Mouse (Mus musculus) hindbrain, embryonic 16.5 days (tissue): ENCODE results near the gene Vmn1r125. TPM values are rescaled to one million over a fixed set of nuclear protein-coding genes. Genes with fewer than 3 reads are reported as not detected.
"Not testable (repeated sequence)": the region's sequence is repeated elsewhere in the genome, so short reads cannot be mapped to it uniquely, and the experiment has no call there.

ENCODE experiments used
- ATAC-seq: fragments of 200-750 bp; cut with Nextera tagmentation; 2 replicates; pipeline ENCODE4 v1.8.0; 2017; ENCODE audit warnings: moderate TSS enrichment, moderate library complexity
- H3K27ac ChIP-seq: fragments of 300-500 bp; sonication (generic); 2 replicates; pipeline ENCODE4 v1.5.1; 2014; ENCODE audit warnings: low read depth, mild to moderate bottlenecking, control low read depth, low read length, moderate library complexity
- H3K27me3 ChIP-seq: fragments of 300-500 bp; sonication (generic); replicated peaks from 2 replicates; pipeline ENCODE4 v1.6.1; 2014; ENCODE audit warnings: low read length; ENCODE audit not compliant: control insufficient read depth, insufficient read depth
- H3K36me3 ChIP-seq: fragments of 300-500 bp; sonication (generic); 2 replicates; pipeline ENCODE4 v1.6.1; 2014; ENCODE audit warnings: mild to moderate bottlenecking, low read length, moderate library complexity, mixed read lengths; ENCODE audit not compliant: control insufficient read depth, insufficient read depth
- H3K4me1 ChIP-seq: fragments of 300-500 bp; sonication (generic); 2 replicates; pipeline ENCODE4 v1.6.1; 2014; ENCODE audit warnings: low read depth, low read length; ENCODE audit not compliant: control insufficient read depth, insufficient read depth
- H3K4me2 ChIP-seq: fragments of 300-500 bp; sonication (generic); 2 replicates; pipeline ENCODE4 v1.6.1; 2014; ENCODE audit warnings: mild to moderate bottlenecking, low read length, control low read depth, moderate library complexity
- H3K4me3 ChIP-seq: fragments of 300-500 bp; sonication (generic); 2 replicates; pipeline ENCODE4 v1.5.1; 2014; ENCODE audit warnings: mild to moderate bottlenecking, low read length, control low read depth, moderate library complexity
- H3K9ac ChIP-seq: fragments of 300-500 bp; sonication (generic); 2 replicates; pipeline ENCODE4 v1.6.1; 2014; ENCODE audit warnings: low read depth, mild to moderate bottlenecking, control low read depth, low read length, moderate library complexity
- H3K9me3 ChIP-seq: fragments of 300-500 bp; sonication (generic); 2 replicates; pipeline ENCODE4 v1.6.1; 2014; ENCODE audit warnings: mild to moderate bottlenecking, low read length, moderate library complexity; ENCODE audit not compliant: control insufficient read depth
- WGBS: fragments of 180-500 bp; shearing (Covaris S2); extraction: QIAGEN DNeasy Blood & Tissue Kit; methylation state at CpG from one replicate; pipeline ENCODE4 v1.1.7; 2014; 5-methylcytosine and 5-hydroxymethylcytosine counted together
- polyA plus RNA-seq: library from polyadenylated mRNA; unstranded; fragments of >200 nt; fragmentation: Nextera tagmentation; extraction: Ambion mirVana; gene quantifications from 2 replicates; pipeline ENCODE4 v1.2.1, GENCODE M21; 2015

Vmn1r125 gene
- not detected in 2 replicates for polyA plus RNA-seq

DNA sequence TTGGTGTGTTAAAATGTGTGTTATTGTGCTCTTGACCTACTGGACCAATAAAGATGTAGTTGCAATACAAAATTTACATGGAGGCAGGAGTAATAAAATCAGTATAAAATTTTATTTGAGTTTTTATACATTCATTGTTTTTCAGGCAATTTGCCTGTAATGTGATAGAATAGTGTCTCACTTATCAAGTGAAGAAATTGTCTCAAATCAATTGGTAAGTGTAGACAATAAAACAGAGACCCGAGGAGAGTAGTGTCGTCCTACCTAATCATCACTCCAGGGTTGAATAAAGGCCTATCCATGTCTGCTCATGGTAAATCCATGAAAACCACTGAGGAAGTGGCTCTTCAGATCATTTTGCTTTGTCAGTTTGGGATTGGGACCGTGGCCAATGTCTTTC is at the start of gene Vmn1r125:
Gene Vmn1r125, plus strand, starts transcription at position 301 of the 400 bp plus-strand sequence.
- WGBS = 66% methylated on average over 3 of the region's 3 CpGs
- H3K27ac ChIP-seq, H3K9ac ChIP-seq, H3K27me3 ChIP-seq, H3K4me3 ChIP-seq, H3K4me2 ChIP-seq, H3K36me3 ChIP-seq, H3K4me1 ChIP-seq, H3K9me3 ChIP-seq, ATAC-seq: not testable (repeated sequence)

- not testable (repeated sequence) for ATAC-seq
These were observed 11.5 kb upstream of the Vmn1r125 start, which contains the start of gene Vmn1r124 for GRCm38 (mm10) chr7:21260517-21260916. Gene Vmn1r124, minus strand, starts transcription at chr7:21260617.

GRCm38 (mm10) chr7:21301367-21301766 is 29.4 kb downstream of the Vmn1r125 start, which contains the start of gene Vmn1r126:
Gene Vmn1r126, minus strand, starts transcription at chr7:21301467.
- not testable (repeated sequence) for ATAC-seq, H3K4me3 ChIP-seq, H3K4me2 ChIP-seq, H3K27ac ChIP-seq, H3K9me3 ChIP-seq, H3K27me3 ChIP-seq, H3K9ac ChIP-seq, H3K4me1 ChIP-seq, H3K36me3 ChIP-seq
- no CpG with 5 or more reads among the region's 5 CpGs for WGBS

More at GRCm38 (mm10) chr7:21260517-21260916, 11.5 kb upstream of the Vmn1r125 start, which contains the start of gene Vmn1r124:
- not testable (repeated sequence) for H3K9me3 ChIP-seq, H3K4me1 ChIP-seq, H3K27me3 ChIP-seq, H3K9ac ChIP-seq, H3K4me2 ChIP-seq, H3K27ac ChIP-seq, H3K36me3 ChIP-seq, H3K4me3 ChIP-seq
- WGBS = 76% methylated on average over 4 of the region's 4 CpGs

DNA sequence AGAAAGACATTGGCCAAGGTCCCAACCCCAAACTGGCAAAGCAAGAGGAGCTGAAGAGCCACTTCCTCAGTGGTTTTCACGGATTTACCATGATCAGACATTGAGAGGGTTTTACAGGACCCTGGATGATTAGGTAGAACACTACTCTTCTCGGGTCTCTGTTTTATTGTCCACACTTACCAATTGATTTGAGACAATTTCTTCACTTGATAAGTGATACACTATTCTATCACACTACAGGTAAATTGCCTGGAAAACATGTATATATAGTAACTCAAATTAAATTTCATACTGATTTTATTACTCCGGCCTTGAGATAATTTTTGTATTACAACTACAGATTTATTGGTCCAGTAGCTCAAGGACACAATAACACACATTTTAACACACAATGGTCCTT is 47.8 kb downstream of the Vmn1r125 start, which contains the start of gene Vmn1r127:
Gene Vmn1r127, minus strand, starts transcription at position 101 of the 400 bp plus-strand sequence.
- H3K9me3 ChIP-seq, H3K27ac ChIP-seq, H3K4me1 ChIP-seq, H3K9ac ChIP-seq, H3K4me3 ChIP-seq, H3K4me2 ChIP-seq, H3K27me3 ChIP-seq, H3K36me3 ChIP-seq, ATAC-seq: not testable (repeated sequence)
- no CpG with 5 or more reads among the region's 3 CpGs for WGBS

Other genes starting within 250 kb of the Vmn1r125 start
- gene Vmn1r120, start 218.4 kb upstream of the Vmn1r125 start, polyA plus RNA-seq = not detected in 2 replicates
- not detected in 2 replicates for gene Vmn1r121, start 173.7 kb upstream of the Vmn1r125 start, polyA plus RNA-seq
- not detected in 2 replicates for gene Vmn1r122, start 138.1 kb upstream of the Vmn1r125 start, polyA plus RNA-seq
- not detected in 2 replicates for gene Vmn1r123, start 110.0 kb upstream of the Vmn1r125 start, polyA plus RNA-seq
- not detected in 2 replicates for gene Gm5157, start 81.8 kb upstream of the Vmn1r125 start, polyA plus RNA-seq
- gene Vmn1r124, start 11.6 kb upstream of the Vmn1r125 start, polyA plus RNA-seq = not detected in 2 replicates
- gene Vmn1r126, start 29.3 kb downstream of the Vmn1r125 start, polyA plus RNA-seq = not detected in 2 replicates
- not detected in 2 replicates for gene Vmn1r127, start 47.7 kb downstream of the Vmn1r125 start, polyA plus RNA-seq
- gene Vmn1r128, start 77.2 kb downstream of the Vmn1r125 start, polyA plus RNA-seq = not detected in 2 replicates
- gene Vmn1r129, start 89.1 kb downstream of the Vmn1r125 start, polyA plus RNA-seq = not detected in 2 replicates
- not detected in 2 replicates for gene Gm6882, start 160.6 kb downstream of the Vmn1r125 start, polyA plus RNA-seq
- not detected in 2 replicates for gene Vmn1r130, start 239.6 kb downstream of the Vmn1r125 start, polyA plus RNA-seq